Mouse (Mus musculus) embryonic facial prominence, embryonic 13.5 days (tissue): ENCODE data around the gene Glipr2. TPM values are rescaled to one million over a fixed set of nuclear protein-coding genes. Genes with fewer than 3 reads are reported as not detected.

ENCODE experiments used
- ATAC-seq: fragments of 200-750 bp; cut with Nextera tagmentation; 2 replicates; pipeline ENCODE4 v1.8.0; 2017; ENCODE audit warnings: low read depth; ENCODE audit not compliant: insufficient number of reproducible peaks, insufficient read depth, low FRiP score, low TSS enrichment
- H3K27ac ChIP-seq: fragments of 300-500 bp; sonication (generic); 2 replicates; pipeline ENCODE4 v1.5.1; 2015; ENCODE audit warnings: moderate library complexity, mild to moderate bottlenecking, inconsistent platforms
- H3K27me3 ChIP-seq: fragments of 300-500 bp; sonication (generic); 2 replicates; pipeline ENCODE4 v1.6.1; 2015; ENCODE audit warnings: mild to moderate bottlenecking, inconsistent platforms
- H3K36me3 ChIP-seq: fragments of 300-500 bp; sonication (generic); 2 replicates; pipeline ENCODE4 v1.6.1; 2015; ENCODE audit warnings: mild to moderate bottlenecking, inconsistent platforms
- H3K4me1 ChIP-seq: fragments of 300-500 bp; sonication (generic); 2 replicates; pipeline ENCODE4 v1.6.1; 2015; ENCODE audit warnings: inconsistent platforms
- H3K4me2 ChIP-seq: fragments of 300-500 bp; sonication (generic); 2 replicates; pipeline ENCODE4 v1.6.1; 2015; ENCODE audit warnings: moderate library complexity, mild to moderate bottlenecking, inconsistent platforms
- H3K4me3 ChIP-seq: fragments of 300-500 bp; sonication (generic); 2 replicates; pipeline ENCODE4 v1.5.1; 2015; ENCODE audit warnings: mild to moderate bottlenecking, inconsistent platforms
- H3K9ac ChIP-seq: fragments of 300-500 bp; sonication (generic); 2 replicates; pipeline ENCODE4 v1.6.1; 2015; ENCODE audit warnings: mild to moderate bottlenecking, inconsistent platforms
- H3K9me3 ChIP-seq: fragments of 300-500 bp; sonication (generic); 2 replicates; pipeline ENCODE4 v1.6.1; 2016; ENCODE audit warnings: inconsistent platforms
- WGBS: fragments of 180-500 bp; shearing (Covaris S2); methylation state at CpG from one replicate; pipeline ENCODE4 v1.1.7; 2015; ENCODE audit warnings: mixed read lengths; 5-methylcytosine and 5-hydroxymethylcytosine counted together
- polyA plus RNA-seq: library from polyadenylated mRNA; unstranded; fragments of >200 nt; fragmentation: Nextera tagmentation; extraction: Ambion mirVana; gene quantifications from 2 replicates; pipeline ENCODE4 v1.2.1, GENCODE M21; 2015

The Glipr2 gene
- polyA plus RNA-seq, 1 experiment from 2014 or later: 63.0 TPM

GRCm38 (mm10) chr4:44012376-44013367 is 55.5 kb downstream of the Glipr2 start:
- Histone ChIP-seq H3K4me3 (peak overlapping the region; percentile 61), H3K4me1 (peaks cover 28% of the 10 kb centered on the region), H3K36me3 (peaks cover 3% of the 10 kb centered on the region; the same call in 1 of the 2 replicates), H3K9ac (peak overlapping the region; percentile 92), H3K4me2 (peak overlapping the region; percentile 89), H3K9me3 (no peaks in the 10 kb centered on the region), H3K27me3 (no peaks in the 10 kb centered on the region), H3K27ac (peak overlapping the region; percentile 58)
- WGBS: under 1% methylated on average over 77 of the region's 77 CpGs
- peak; percentile 96 for ATAC-seq

- H3K27me3 ChIP-seq: no peaks in the 10 kb centered on the region
- H3K9ac ChIP-seq: peak overlapping the region; percentile 92
- peak overlapping the region; percentile 61 for H3K4me3 ChIP-seq
- peaks cover 7% of the 10 kb centered on the region for H3K36me3 ChIP-seq
- H3K4me2 ChIP-seq: peak overlapping the region; percentile 89
- no peak overlapping the region for H3K27ac ChIP-seq
- no peak for ATAC-seq
- 26% methylated on average over 11 of the region's 11 CpGs for WGBS
- peaks cover 31% of the 10 kb centered on the region for H3K4me1 ChIP-seq
- no peaks in the 10 kb centered on the region for H3K9me3 ChIP-seq
Observed at GRCm38 (mm10) chr4:44013391-44014070, 56.3 kb downstream of the Glipr2 start.

GRCm38 (mm10) chr4:44016071-44016470 is 58.9 kb downstream of the Glipr2 start:
- Histone ChIP-seq H3K4me2 (no peak overlapping the region), H3K4me1 (peaks cover 31% of the 10 kb centered on the region), H3K36me3 (peaks cover 32% of the 10 kb centered on the region), H3K4me3 (no peak overlapping the region), H3K9ac (no peak overlapping the region), H3K27me3 (no peaks in the 10 kb centered on the region), H3K9me3 (no peaks in the 10 kb centered on the region), H3K27ac (no peak overlapping the region)
- no peak for ATAC-seq
- WGBS: 92% methylated on average over 4 of the region's 4 CpGs

GRCm38 (mm10) chr4:44016791-44017190 is 59.6 kb downstream of the Glipr2 start:
- Histone ChIP-seq H3K9me3 (no peaks in the 10 kb centered on the region), H3K4me3 (no peak overlapping the region), H3K4me1 (peaks cover 31% of the 10 kb centered on the region), H3K27ac (no peak overlapping the region), H3K9ac (no peak overlapping the region), H3K36me3 (peaks cover 39% of the 10 kb centered on the region), H3K4me2 (no peak overlapping the region), H3K27me3 (no peaks in the 10 kb centered on the region)
- ATAC-seq: no peak
- 91% methylated on average over 12 of the region's 12 CpGs for WGBS

GRCm38 (mm10) chr4:44022323-44022722 is 65.1 kb downstream of the Glipr2 start:
- 80% methylated on average over 4 of the region's 4 CpGs for WGBS

GRCm38 (mm10) chr4:44022766-44023165 is 65.6 kb downstream of the Glipr2 start:
- Histone ChIP-seq H3K9ac (no peak overlapping the region), H3K36me3 (peaks cover 94% of the 10 kb centered on the region), H3K27ac (no peak overlapping the region; the same call in 1 of the 2 replicates), H3K4me1 (0 out of 2 replicates have a peak, but pooled peaks cover 10% of the 10 kb centered on the region), H3K4me2 (no peak overlapping the region), H3K27me3 (no peaks in the 10 kb centered on the region), H3K4me3 (no peak overlapping the region), H3K9me3 (no peaks in the 10 kb centered on the region)
- WGBS: 82% methylated on average over 11 of the region's 11 CpGs
- no peak for ATAC-seq

More at GRCm38 (mm10) chr4:44022323-44022722, 65.1 kb downstream of the Glipr2 start:
- H3K4me3 ChIP-seq: no peak overlapping the region
- H3K9me3 ChIP-seq: no peaks in the 10 kb centered on the region
- no peak for ATAC-seq
- peaks cover 90% of the 10 kb centered on the region for H3K36me3 ChIP-seq
- H3K4me2 ChIP-seq: no peak overlapping the region
- no peak overlapping the region for H3K9ac ChIP-seq
- no peaks in the 10 kb centered on the region for H3K27me3 ChIP-seq
- 0 out of 2 replicates have a peak, but pooled peaks cover 7% of the 10 kb centered on the region for H3K4me1 ChIP-seq
- no peak overlapping the region; the same call in 1 of the 2 replicates for H3K27ac ChIP-seq

- no peak overlapping the region for H3K4me2 ChIP-seq
- no peaks in the 10 kb centered on the region for H3K27me3 ChIP-seq
- H3K4me3 ChIP-seq: no peak overlapping the region
- 0 out of 2 replicates have a peak, but pooled peaks cover 8% of the 10 kb centered on the region for H3K4me1 ChIP-seq
- no peak for ATAC-seq
- whole genome bisulfite sequencing: 82% methylated on average over 9 of the region's 9 CpGs
- H3K9ac ChIP-seq: no peak overlapping the region
- no peak overlapping the region for H3K27ac ChIP-seq
- H3K36me3 ChIP-seq: peaks cover 98% of the 10 kb centered on the region
- no peaks in the 10 kb centered on the region for H3K9me3 ChIP-seq
Observed at GRCm38 (mm10) chr4:44023681-44024080, 66.5 kb downstream of the Glipr2 start.

- Histone ChIP-seq H3K36me3 (peaks cover 98% of the 10 kb centered on the region), H3K27ac (0 out of 2 replicates have a peak overlapping the region, but pooled peaks have one; percentile 29)
Observed at GRCm38 (mm10) chr4:44024241-44024640, 67.0 kb downstream of the Glipr2 start.

GRCm38 (mm10) chr4:44025570-44025969 is 68.4 kb downstream of the Glipr2 start:
- Histone ChIP-seq H3K27me3 (no peaks in the 10 kb centered on the region), H3K36me3 (peaks cover 98% of the 10 kb centered on the region), H3K9ac (no peak overlapping the region), H3K27ac (no peak overlapping the region), H3K4me3 (no peak overlapping the region), H3K4me2 (no peak overlapping the region), H3K9me3 (no peaks in the 10 kb centered on the region), H3K4me1 (0 out of 2 replicates have a peak, but pooled peaks cover 8% of the 10 kb centered on the region)
- no peak for ATAC-seq
- WGBS: 84% methylated on average over 6 of the region's 6 CpGs

More at GRCm38 (mm10) chr4:44024241-44024640, 67.0 kb downstream of the Glipr2 start:
- no peaks in the 10 kb centered on the region for H3K27me3 ChIP-seq
- ATAC-seq: no peak
- no peak overlapping the region for H3K4me3 ChIP-seq
- WGBS: 94% methylated on average over 6 of the region's 6 CpGs
- H3K4me2 ChIP-seq: no peak overlapping the region
- no peaks in the 10 kb centered on the region for H3K9me3 ChIP-seq
- H3K4me1 ChIP-seq: 0 out of 2 replicates have a peak, but pooled peaks cover 8% of the 10 kb centered on the region
- H3K9ac ChIP-seq: no peak overlapping the region
